Mouse (Mus musculus) heart, embryonic 12.5 days (tissue): ENCODE results near the gene Appl2. TPM values are rescaled to one million over a fixed set of nuclear protein-coding genes. Genes with fewer than 3 reads are reported as not detected.

Experiments used
- ATAC-seq: fragments of 200-750 bp; cut with Nextera tagmentation; 2 replicates; pipeline ENCODE4 v1.8.0; 2017; ENCODE audit warnings: moderate TSS enrichment, moderate library complexity; ENCODE audit not compliant: insufficient number of reproducible peaks, low FRiP score
- H3K27ac ChIP-seq: fragments of 300-500 bp; sonication (generic); 2 replicates; pipeline ENCODE4 v1.5.1; 2016; ENCODE audit warnings: mild to moderate bottlenecking, moderate library complexity; ENCODE audit not compliant: poor library complexity, severe bottlenecking
- H3K27me3 ChIP-seq: fragments of 300-500 bp; sonication (generic); replicated peaks from 2 replicates; pipeline ENCODE4 v1.6.1; 2016; ENCODE audit warnings: mild to moderate bottlenecking, moderate library complexity
- H3K36me3 ChIP-seq: fragments of 300-500 bp; sonication (generic); 2 replicates; pipeline ENCODE4 v1.6.1; 2016; ENCODE audit warnings: mild to moderate bottlenecking, moderate library complexity
- H3K4me1 ChIP-seq: fragments of 300-500 bp; sonication (generic); replicated peaks from 2 replicates; pipeline ENCODE4 v1.6.1; 2016; ENCODE audit warnings: mild to moderate bottlenecking
- H3K4me2 ChIP-seq: fragments of 300-500 bp; sonication (generic); 2 replicates; pipeline ENCODE4 v1.6.1; 2016; ENCODE audit warnings: mild to moderate bottlenecking, moderate library complexity
- H3K4me3 ChIP-seq: fragments of 300-500 bp; sonication (generic); 2 replicates; pipeline ENCODE4 v1.5.1; 2016; ENCODE audit warnings: mild to moderate bottlenecking
- H3K9ac ChIP-seq: fragments of 300-500 bp; sonication (generic); 2 replicates; pipeline ENCODE4 v1.6.1; 2016; ENCODE audit warnings: mild to moderate bottlenecking, moderate library complexity
- H3K9me3 ChIP-seq: fragments of 300-500 bp; sonication (generic); replicated peaks from 2 replicates; pipeline ENCODE4 v1.6.1; 2016; ENCODE audit warnings: mild to moderate bottlenecking, moderate library complexity
- polyA plus RNA-seq: library from polyadenylated mRNA; unstranded; fragments of >200 nt; fragmentation: Nextera tagmentation; extraction: Ambion mirVana; gene quantifications from 2 replicates; pipeline ENCODE4 v1.2.1, GENCODE M21; 2016

The Appl2 gene
- polyA plus RNA-seq, 1 experiment from 2014 or later = 29.8 TPM

DNA sequence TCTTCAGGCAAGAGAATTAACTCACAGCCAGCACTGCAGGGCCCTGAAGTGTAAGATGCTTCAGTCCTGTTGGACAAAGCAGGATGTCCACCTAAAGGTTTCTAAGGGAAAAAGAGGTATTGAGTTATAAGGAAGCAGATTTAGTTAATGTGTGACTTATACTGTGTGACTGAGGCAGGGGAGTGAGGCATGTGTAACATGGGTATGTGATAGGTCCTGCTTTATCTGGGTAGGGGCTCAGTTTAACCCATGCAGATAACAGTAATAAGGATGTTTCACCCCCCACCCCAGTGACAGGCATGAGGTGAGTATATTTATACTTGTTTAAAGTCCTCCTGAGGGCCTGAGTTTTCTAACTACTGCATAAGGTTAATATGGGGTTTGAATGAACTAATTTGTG, 85.5 kb downstream of the Appl2 start:
- no peak overlapping the region for H3K4me3 ChIP-seq
- no peak overlapping the region for H3K9ac ChIP-seq
- no peak overlapping the region for H3K4me2 ChIP-seq
- no peaks in the 10 kb centered on the region for H3K9me3 ChIP-seq
- no peaks in the 10 kb centered on the region for H3K27me3 ChIP-seq
- H3K27ac ChIP-seq = no peak overlapping the region
- peaks cover 82% of the 10 kb centered on the region for H3K36me3 ChIP-seq
- ATAC-seq = no peak
- H3K4me1 ChIP-seq = peaks cover 18% of the 10 kb centered on the region

Other genes starting within 250 kb of the Appl2 start
- 13.3 and 14.8 TPM in 2 replicates for gene Aldh1l2, start 114.6 kb downstream of the Appl2 start, polyA plus RNA-seq
- 30.1 and 34.9 TPM in 2 replicates for gene Washc4, start 105.0 kb downstream of the Appl2 start, polyA plus RNA-seq
- 14.7 and 15.7 TPM in 2 replicates for gene 1500009L16Rik, start 74.1 kb upstream of the Appl2 start, polyA plus RNA-seq